Mouse (Mus musculus): Measurements from ENCODE around the gene Gm10717. TPM values are rescaled to one million over a fixed set of nuclear protein-coding genes. Genes with fewer than 3 reads are reported as not detected.
"Not testable (repeated sequence)": the region's sequence is repeated elsewhere in the genome, so short reads cannot be mapped to it uniquely, and the experiment has no call there.

The Gm10717 gene
- under 1 TPM in 1 of 2 experiments, not detected in 1; 0.91 TPM for total RNA-seq (2021)
- long read RNA-seq, experiment 1: 0 reads
- long read RNA-seq, experiment 2: 0 reads

- DNase-seq (ENCODE audit: low spot score in 2 of 2): peak; percentile 3 to 52
Measured at GRCm38 (mm10) chr9:3024912-3025467, at the start of gene Gm10717. Gene Gm10717, plus strand, starts transcription at chr9:3025417.

GRCm38 (mm10) chr9:3000445-3000972 lies 24.7 kb upstream of the Gm10717 start, which contains the start of gene Gm10722:
Gene Gm10722, plus strand, starts transcription at chr9:3000922.
- DNase-seq (ENCODE audit: low spot score in 2 of 2): peak in 1 of 2 experiments; percentile 32

DNA sequence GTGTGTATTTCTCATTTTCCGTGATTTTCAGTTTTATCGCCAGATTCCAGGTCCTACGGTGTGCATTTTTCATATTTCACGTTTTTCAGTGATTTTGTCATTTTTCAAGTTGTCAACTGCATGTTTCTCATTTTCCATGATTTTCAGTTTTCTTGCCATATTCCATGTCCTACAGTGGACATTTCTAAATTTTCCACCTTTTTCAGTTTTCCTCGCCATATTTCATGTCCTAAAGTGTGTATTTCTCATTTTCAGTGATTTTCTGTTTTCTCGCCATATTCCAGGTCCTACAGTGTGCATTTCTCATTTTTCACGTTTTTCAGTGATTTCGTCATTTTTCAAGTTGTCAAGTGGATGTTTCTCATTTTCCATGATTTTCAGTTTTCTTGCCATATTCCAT lies 24.2 kb upstream of the Gm10717 start:
- peak; percentile 1 to 47 for DNase-seq (ENCODE audit: low spot score in 2 of 2)

DNA sequence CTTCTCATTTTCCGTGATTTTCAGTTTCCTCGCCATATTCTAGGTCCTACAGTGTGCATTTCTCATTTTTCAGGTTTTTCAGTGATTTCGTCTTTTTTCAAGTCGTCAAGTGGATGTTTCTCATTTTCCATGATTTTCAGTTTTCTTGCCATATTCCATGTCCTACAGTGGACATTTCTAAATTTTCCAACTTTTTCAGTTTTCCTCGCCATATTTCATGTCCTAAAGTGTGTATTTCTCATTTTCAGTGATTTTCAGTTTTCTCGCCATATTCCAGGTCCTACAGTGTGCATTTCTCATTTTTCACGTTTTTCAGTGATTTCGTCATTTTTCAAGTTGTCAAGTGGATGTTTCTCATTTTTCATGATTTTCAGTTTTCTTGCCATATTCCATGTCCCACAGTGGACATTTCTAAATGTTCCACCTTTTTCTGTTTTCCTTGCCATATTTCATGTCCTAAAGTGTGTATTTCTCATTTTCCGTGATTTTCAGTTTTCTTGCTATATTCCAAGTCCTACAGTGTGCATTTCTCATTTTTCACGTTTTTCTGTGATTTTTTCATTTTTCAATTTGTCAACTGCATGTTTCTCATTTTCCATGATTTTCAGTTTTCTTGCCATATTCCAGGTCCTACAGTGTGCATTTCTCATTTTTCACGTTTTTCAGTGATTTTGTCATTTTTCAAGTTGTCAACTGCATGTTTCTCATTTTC lies 23.1 kb upstream of the Gm10717 start:
- DNase-seq (ENCODE audit: low spot score in 2 of 2): peak; percentile 94 to 100

DNA sequence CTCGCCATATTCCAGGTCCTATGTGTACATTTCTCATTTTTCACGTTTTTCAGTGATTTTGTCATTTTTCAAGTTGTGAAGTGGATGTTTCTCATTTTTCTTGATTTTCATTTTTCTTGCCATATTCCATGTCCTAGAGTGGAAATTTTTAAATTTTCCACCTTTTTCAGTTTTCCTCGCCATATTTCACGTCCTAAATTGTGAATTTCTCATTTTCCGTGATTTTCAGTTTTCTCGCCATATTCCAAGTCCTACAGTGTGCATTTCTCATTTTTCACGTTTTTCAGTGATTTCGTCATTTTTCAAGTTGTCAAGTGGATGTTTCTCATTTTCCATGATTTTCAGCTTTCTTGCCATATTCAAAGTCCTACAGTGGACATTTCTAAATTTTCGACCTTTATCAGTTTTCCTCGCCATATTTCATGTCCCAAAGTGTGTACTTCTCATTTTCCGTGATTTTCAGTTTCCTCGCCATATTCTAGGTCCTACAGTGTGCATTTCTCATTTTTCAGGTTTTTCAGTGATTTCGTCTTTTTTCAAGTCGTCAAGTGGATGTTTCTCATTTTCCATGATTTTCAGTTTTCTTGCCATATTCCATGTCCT lies 22.3 kb upstream of the Gm10717 start, which contains the start of gene Gm11168:
TSS of gene Gm11168 (plus strand) at position 553 of the 603 bp plus-strand sequence.
- DNase-seq (ENCODE audit: low spot score in 2 of 2): not testable (repeated sequence)

DNA sequence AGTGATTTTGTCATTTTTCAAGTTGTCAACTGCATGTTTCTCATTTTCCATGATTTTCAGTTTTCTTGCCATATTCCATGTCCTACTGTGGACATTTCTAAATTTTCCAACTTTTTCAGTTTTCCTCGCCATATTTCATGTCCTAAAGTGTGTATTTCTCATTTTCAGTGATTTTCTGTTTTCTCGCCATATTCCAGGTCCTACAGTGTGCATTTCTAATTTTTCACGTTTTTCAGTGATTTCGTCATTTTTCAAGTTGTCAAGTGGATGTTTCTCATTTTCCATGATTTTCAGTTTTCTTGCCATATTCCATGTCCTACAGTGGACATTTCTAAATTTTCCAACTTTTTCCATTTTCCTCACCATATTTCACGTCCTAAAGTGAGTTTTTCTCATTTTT lies 19.0 kb upstream of the Gm10717 start:
- DNase-seq (ENCODE audit: low spot score in 2 of 2): not testable (repeated sequence)

DNA sequence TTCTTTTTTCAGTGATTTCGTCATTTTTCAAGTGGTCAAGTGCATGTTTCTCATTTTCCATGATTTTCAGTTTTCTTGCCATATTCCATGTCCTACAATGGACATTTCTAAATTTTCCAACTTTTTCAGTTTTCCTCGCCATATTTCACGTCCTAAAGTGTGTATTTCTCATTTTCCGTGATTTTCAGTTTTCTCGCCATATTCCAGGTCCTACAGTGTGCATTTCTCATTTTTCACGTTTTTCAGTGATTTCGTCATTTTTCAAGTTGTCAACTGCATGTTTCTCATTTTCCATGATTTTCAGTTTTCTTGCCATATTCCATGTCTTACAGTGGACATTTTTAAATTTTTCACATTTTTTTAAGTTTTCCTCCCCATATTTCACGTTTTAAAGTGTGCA lies 18.6 kb upstream of the Gm10717 start:
- peak; percentile 95 to 97 for DNase-seq (ENCODE audit: low spot score in 2 of 2)

DNA sequence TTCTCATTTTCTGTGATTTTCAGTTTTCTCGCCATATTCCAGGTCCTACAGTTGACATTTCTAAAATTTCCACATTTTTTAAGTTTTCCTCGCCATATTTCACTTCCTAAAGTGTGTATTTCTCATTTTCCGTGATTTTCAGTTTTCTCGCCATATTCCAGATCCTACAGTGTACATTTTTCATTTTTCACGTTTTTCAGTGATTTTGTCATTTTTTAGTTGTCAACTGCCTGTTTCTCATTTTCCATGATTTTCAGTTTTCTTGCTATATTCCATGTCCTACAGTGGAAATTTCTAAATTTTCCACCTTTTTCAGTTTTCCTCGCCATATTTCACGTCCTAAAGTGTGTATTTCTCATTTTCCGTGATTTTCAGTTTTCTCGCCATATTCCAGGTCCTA lies 17.9 kb upstream of the Gm10717 start:
- DNase-seq (ENCODE audit: low spot score in 2 of 2): not testable (repeated sequence)

DNA sequence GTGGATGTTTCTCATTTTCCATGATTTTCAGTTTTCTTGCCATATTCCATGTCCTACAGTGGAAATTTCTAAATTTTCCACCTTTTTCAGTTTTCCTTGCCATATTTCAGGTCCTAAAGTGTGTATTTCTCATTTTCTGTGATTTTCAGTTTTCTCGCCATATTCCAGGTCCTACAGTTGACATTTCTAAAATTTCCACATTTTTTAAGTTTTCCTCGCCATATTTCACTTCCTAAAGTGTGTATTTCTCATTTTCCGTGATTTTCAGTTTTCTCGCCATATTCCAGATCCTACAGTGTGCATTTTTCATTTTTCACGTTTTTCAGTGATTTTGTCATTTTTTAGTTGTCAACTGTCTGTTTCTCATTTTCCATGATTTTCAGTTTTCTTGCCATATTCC lies 15.9 kb upstream of the Gm10717 start:
- DNase-seq (ENCODE audit: low spot score in 2 of 2): not testable (repeated sequence)

DNA sequence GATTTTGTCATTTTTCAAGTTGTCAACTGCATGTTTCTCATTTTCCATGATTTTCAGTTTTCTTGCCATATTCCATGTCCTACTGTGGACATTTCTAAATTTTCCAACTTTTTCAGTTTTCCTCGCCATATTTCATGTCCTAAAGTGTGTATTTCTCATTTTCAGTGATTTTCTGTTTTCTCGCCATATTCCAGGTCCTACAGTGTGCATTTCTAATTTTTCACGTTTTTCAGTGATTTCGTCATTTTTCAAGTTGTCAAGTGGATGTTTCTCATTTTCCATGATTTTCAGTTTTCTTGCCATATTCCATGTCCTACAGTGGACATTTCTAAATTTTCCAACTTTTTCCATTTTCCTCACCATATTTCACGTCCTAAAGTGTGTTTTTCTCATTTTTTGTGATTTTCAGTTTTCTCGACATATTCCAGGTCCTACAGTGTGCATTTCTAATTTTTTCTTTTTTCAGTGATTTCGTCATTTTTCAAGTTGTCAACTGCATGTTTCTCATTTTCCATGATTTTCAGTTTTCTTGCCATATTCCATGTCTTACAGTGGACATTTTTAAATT lies 13.1 kb upstream of the Gm10717 start:
- not testable (repeated sequence) for DNase-seq (ENCODE audit: low spot score in 2 of 2)

GRCm38 (mm10) chr9:3012733-3013279 lies 12.4 kb upstream of the Gm10717 start, which contains the start of gene Gm10721:
Gene Gm10721, plus strand, starts transcription at chr9:3013140.
- not testable (repeated sequence) for DNase-seq (ENCODE audit: low spot score in 2 of 2)

GRCm38 (mm10) chr9:3015354-3015753 lies 9.9 kb upstream of the Gm10717 start, which contains the start of gene Gm10720:
Gene Gm10720, plus strand, starts transcription at chr9:3015654.
- DNase-seq (ENCODE audit: low spot score in 2 of 2): not testable (repeated sequence)

GRCm38 (mm10) chr9:3015896-3016295 lies 9.3 kb upstream of the Gm10717 start:
- not testable (repeated sequence) for DNase-seq (ENCODE audit: low spot score in 2 of 2)

DNA sequence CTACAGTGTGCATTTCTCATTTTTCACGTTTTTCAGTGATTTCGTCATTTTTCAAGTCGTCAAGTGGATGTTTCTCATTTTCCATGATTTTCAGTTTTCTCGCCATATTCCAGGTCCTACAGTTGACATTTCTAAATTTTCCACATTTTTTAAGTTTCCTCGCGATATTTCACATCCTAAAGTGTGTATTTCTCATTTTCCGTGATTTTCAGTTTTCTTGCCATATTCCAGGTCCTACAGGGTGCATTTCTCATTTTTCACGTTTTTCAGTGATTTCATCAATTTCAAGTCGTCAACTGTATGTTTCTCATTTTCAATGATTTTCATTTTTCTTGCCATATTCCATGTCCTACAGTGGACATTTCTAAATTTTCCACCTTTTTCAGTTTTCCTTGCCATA lies 8.1 kb upstream of the Gm10717 start, which contains the start of gene Gm10719:
TSS of gene Gm10719 (plus strand) at position 301 of the 400 bp plus-strand sequence.
- DNase-seq (ENCODE audit: low spot score in 2 of 2): not testable (repeated sequence)

DNA sequence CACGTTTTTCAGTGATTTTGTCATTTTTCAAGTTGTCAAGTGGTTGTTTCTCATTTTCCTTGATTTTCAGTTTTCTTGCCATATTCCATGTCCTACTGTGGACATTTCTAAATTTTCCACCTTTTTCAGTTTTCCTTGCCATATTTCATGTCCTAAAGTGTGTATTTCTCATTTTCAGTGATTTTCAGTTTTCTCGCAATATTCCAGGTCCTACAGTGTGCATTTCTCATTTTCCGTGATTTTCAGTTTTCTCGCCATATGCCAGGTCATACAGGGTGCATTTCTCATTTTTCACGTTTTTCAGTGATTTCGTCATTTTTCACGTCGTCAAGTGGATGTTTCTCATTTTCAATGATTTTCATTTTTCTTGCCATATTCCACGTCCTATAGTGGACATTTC lies 6.3 kb upstream of the Gm10717 start:
- DNase-seq (ENCODE audit: low spot score in 2 of 2): peak in 1 of 2 experiments; percentile 89

GRCm38 (mm10) chr9:3019835-3020727 lies 5.1 kb upstream of the Gm10717 start:
- peak; percentile 7 to 84 for DNase-seq (ENCODE audit: low spot score in 2 of 2)

GRCm38 (mm10) chr9:3022316-3023008 lies 2.8 kb upstream of the Gm10717 start:
- peak; percentile 21 to 85 for DNase-seq (ENCODE audit: low spot score in 2 of 2)

DNA sequence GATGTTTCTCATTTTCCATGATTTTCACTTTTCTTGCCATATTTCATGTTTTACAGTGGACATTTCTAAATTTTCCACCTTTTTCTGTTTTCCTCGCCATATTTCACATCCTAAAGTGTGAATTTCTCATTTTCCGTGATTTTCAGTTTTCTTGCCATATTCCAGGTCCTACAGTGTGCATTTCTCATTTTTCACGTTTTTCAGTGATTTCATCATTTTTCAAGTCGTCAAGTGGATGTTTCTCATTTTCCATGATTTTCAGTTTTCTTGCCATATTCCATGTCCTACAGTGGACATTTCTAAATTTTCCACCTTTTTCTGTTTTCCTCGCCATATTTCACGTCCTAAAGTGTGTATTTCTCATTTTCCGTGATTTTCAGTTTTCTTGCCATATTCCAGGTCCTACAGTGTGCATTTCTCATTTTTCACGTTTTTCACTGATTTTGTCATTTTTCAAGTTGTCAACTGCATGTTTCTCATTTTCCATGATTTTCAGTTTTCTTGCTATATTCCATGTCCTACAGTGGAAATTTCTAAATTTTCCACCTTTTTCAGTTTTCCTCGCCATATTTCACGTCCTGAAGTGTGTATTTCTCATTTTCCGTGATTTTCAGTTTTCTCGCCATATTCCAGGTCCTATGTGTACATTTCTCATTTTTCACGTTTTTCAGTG lies 1.8 kb upstream of the Gm10717 start, which contains the start of gene Gm10718:
TSS of gene Gm10718 (plus strand) at position 236 of the 673 bp plus-strand sequence.
- peak in 1 of 2 experiments; percentile 42 for DNase-seq (ENCODE audit: low spot score in 2 of 2)
